Mouse (Mus musculus) brain, adult 2 months (tissue): ENCODE data around the gene Msrb3.

Experiments
- DNase-seq: peaks from one replicate; pipeline ENCODE4 v3.0.0; 2011; ENCODE audit warnings: low read depth, low spot score

Gene Msrb3

DNA sequence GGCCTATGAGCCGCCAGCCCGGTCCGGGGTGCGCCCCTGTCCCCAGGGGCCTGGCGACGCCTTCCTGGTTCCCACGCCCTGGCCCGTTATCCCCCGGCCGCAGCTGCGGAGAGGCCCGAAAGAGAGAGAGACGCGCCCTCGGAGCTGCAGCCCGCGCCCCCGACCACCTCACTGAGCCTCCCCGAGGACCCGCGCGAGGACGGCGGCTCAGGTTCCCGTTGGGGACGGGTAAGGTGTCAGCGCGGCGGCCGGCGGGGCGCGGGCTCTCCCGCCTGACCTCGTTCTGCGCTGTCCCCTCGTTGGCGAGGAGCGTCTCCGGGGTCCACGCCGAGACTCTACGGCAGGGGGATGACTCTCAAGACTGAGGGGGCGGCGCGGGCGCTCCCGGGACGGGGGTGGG, 544 bp downstream of the Msrb3 start:
- DNase-seq = no peak

DNA sequence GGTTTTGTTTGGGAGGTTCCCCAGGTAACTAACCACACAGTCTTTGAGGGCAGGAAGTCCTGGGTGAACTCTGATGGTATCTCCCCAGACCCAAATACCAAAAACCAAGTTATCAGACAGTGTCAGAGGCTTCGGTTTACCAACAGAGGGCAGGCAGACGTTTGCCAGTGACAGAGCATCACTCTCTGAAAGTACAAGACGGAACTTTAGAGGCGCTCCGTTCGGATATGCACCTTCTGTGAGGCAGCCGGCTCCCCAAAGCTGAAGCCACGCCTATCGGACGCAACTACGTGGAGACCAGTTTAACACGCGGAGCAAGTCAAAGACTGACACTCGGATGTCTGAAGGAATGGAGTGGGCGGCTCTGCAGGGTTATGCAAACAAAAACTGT, 3.0 kb downstream of the Msrb3 start:
- no peak for DNase-seq

DNA sequence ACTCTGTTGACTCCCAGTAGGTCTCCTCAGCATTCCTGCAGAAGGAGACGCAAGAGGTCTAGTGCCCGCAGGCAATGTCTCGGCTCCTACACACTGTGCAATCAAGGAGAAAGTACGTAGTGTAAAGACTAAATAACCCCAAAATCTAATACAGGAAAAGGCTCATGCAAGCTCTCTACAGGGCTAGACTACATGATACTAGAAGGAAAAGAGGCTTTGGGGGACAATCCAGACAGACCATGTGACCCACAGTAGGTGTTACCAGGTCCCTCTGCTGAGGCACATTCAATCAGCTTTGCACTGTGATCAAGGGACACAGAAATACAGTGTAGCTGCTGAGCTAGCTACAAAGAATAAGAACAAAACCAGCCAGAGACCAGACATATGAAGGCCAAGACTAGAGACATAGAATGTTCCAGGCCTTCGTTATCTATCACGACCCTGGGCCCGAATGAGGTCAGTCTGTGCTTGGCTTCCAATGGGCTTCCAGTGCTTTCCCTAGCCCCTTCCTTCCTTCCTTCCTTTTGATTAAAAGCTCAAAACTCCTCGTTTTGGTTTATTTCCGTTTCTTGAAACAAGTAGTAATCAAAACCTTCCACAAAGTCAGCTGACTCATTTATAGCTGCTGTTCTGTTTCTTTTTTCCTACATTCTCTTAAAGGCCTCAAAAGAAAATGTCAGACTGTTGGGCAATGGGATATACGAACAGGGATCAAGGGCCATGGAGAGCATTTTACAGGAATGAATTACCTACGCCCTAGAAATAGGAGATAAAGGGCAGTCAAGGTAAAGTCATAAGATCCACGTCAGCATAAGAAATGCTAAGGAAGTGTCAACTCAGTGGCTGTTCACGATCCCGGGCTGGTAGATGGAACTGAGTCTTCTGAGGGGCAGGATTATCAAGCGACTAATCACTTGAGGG, 3.7 kb downstream of the Msrb3 start:
- DNase-seq = no peak

- no peak for DNase-seq
These were observed 5.0 kb downstream of the Msrb3 start for GRCm38 (mm10) chr10:120893938-120894337.

- no peak for DNase-seq
These were observed 7.8 kb downstream of the Msrb3 start for GRCm38 (mm10) chr10:120891131-120891530.

DNA sequence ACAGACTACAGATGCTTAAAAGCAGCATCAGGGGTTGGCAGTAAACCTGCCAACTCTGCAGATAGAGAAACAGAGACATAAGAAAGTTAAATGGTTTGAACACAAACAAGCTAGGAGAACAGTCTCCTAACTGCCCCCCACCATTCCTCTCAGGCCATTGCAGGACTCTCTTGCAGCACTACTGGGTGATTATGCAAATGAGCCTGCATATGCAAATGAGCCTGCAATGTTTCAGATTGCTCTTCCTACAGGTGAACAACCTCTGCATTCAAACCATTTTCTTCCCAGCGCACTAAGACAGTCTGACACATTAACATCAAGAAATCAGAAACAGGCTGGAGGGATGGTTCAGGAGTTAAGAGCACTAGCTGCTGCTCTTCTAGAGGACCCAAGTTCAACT, 8.3 kb downstream of the Msrb3 start:
- no peak for DNase-seq

DNA sequence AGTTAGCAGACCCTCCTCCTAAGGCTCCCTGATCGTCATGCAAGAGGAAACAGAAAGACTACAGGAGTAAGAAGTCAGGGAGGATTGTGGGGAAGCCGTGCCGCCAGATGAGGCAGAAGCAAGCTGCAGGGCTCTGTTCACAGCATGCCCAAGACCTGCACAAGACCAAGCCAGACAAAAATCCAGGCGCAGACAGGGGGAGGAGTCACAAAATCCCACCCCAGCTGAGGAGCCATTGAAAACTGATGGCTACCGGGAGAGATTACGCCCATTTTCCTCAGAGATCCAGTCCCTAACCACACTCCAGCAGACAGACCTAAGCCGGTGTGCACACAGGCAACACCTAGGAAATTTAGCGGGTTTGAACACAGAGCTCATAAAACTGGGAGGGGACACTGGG, 10.4 kb downstream of the Msrb3 start:
- DNase-seq = no peak

- DNase-seq = no peak
These were observed 14.7 kb downstream of the Msrb3 start for GRCm38 (mm10) chr10:120884220-120884619.

DNA sequence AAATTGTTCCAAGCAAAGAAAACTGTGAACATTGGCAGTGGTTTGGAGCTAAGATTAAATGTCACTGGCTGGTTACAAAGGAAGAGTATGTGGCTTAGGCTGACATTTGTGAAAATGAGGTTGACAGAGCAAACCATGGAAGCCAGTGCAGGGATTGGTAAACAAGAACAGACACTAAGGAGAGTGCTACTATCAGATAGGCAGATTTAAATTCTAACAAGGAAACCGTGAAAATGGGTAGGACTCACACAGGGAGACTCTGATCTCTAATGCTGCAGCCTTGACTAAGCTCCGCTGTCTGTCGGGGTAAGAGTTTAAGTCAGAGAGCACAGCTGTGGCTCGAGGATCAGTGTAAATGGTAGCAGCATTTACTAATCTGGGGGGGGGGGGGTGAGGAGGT, 15.2 kb downstream of the Msrb3 start:
- DNase-seq = no peak

DNA sequence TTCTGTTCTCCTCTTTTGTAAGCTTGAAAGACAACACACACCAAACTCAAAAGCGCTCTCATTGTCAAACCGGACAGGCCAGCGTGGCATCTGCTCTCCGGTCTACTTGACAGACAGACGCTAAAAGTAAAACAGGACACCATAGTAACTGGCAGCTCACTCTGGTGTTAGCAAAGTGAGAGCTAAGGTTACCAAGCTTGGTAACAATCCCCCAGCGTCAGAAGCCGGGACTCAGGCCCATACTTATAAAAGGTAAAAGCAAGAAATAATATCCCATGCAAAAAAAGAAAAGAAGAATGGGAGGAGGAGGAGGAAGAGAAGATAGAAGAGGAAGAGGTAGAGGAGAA, 15.9 kb downstream of the Msrb3 start:
- DNase-seq = no peak

DNA sequence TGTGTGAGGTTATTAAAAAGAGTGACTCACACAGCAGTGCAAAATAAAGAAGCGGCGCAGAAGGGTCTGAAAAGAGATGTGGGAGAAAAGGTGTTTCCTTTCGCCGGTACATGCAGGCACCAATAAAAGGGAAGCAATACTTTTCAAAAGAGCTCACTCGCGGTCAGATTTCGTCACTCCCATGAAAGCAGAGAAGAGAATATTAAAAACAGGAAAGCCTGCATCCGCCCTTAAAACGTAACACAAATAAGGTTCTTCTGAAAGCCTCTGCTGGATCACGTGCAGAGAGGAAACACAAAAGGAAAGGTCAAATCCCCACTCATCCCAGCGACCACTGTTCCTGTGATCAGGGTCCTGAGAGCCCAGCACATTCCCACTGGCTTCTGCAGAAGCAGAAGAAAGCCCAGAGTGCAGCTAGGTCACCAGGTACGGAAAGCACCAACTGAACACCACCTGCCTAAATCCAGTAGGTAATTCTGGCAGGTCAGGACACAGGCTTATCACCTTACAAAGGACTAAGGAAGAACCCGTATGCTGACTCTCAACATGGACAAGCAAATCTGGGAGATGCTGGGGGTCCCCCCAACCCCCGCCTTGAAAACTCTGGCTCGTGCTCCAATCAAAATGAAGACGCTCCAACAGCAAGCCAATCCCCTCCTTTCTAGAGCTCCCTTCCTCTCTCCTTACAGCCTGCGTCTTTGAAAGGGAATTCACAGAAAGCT, 16.4 kb downstream of the Msrb3 start:
- peak; percentile 69 for DNase-seq

DNA sequence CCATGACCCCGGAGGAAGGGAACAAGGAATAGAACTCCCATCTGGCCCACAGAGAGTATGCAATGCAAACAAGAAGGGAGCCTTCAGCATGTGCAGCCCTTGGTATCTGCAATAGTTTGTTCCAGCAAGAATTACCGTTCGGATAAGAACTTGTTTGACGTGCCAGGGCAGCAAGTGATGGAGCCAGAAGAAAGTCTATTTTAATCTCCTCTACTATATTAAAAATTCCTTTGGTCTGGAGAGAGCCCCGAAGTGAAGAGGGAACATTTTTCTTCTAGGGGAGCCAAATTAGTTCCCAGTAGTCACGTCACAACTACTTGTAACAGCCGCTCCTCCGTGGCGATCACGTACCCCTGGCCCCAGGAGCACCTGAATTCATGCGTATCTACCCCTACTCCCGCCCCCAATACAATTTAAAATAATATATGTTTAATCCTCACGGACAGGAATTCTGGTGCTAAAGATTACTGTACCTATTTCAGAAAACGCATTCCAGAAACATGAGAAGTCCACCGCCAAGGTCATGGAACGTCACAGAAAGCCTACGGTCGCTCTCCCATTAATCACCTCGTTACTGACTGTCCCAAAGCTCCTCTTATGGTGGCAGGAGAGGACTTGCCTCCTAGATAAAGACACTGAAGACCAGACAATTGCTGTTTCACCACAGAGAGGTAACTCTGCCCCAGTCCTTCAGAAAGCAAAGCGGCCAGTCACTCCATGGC, 22.2 kb downstream of the Msrb3 start:
- DNase-seq = no peak

DNA sequence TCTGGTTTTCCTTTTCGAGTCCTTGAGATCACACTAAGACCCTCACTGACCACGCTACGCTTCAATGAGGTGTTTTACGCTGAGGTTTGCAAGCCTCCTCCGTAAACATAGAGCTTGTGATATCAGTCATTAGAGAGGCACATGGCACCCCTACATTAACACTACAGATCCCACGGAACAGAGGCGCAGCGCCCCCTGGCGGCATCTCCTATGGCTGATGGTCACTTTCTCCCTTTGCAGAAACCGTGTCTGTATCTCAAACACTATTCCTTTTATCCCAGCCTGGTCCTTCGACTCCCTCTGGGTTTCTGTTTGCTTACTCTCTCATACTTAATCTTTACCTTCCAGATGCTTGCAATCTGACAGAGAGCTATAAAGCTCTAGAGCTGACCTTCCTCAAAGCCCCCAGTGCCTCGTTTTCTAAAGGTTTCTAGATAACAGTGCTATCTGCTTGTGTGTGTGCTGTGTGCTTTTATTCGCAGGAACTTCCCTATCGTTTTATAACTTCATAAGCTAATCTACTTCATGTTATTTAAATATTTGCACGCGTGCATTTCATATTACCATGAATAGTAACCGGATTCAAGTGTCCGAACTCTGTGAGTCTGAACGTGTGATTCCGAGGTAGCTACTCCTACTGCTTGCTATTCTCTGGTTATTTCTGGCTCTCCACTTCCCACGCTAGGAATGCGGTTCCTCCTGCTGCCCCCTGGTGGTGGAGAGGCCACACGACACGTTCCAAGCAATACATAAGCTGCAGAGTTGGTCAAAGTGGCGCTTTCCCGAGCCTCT, 23.0 kb downstream of the Msrb3 start:
- DNase-seq = peak; percentile 88

GRCm38 (mm10) chr10:120874261-120874660, 24.6 kb downstream of the Msrb3 start:
- no peak for DNase-seq

DNA sequence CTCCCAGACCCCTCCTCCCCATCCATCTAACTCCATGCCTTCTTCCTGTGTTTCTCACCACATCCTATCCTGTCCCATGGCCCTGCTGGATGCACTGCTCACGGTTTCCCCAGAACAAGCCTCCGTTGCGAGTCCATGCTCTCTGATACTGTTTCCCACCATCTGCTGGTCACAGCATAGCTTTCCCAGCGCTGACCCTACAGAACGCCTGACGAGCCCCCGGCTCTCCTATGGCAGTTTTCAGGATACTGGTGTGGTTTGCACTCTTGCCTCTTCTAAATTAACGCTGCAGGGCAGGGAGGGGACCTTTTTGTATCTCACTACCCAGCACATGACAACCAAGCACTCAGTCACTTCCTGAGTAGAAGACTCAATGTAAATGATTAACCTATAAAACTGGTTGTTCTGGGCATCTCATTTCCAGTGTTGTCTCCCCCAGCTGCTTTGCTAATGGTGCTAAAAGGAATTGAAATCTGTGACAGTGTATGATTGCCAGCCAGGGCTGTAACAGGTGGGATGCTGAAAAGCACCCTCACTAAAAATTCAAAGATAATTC, 25.2 kb downstream of the Msrb3 start:
- no peak for DNase-seq

DNA sequence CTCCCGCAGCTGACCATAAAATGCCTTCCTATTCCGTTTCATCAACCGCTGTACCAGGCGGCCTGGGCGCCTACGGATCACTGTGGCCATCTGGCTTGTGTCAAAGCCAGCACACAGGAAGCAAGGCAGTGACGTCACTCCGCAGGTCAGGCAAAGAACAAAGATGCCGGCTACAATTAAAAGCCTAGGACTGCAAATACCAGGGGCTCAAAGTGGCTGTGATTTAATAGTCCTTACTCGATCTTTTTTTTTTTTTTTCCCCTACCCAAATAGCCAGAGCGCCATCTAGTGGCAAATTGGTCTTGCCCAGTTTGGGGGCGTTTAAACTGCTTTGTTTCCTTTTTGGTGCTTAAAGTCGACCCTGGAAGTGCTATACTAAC, 26.4 kb downstream of the Msrb3 start:
- DNase-seq = peak; percentile 65

DNA sequence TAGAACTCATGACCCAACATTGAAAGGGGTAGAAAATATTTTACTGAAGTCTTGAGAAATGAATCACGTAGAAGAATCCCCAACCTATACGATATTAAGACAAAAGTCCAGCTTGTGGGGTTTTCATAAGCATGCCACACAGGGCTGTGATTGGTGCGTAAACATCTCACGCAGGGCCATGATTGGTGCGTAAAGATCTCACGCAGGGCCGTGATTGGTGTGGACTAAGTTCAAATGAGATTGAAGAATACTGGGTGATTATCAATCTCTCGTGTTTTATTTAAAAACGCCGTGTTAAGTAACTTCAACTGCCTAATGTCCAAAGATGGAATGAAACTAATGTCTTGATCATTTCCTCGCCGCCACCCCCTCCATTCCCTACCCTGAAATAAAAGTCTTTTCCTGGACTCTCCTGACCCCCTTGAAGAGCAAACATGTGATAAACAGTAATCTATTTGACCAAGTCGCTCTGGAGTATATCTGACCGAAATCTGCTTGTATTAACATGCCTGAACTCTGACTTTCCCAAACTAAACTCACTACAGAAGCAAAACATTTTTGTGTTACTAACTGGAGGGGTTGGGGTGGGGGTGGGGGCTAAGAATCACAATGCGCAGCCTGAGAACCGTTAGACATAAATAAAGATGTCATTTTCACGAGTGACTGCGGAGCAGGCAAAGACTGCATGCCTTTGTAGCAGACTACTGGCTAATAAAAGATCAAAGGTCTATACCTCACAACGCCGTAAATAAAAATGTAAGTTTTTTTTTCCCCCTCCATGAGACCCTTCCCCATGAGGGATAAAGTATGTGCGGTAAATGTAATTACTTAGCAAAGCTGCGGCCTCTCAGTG, 27.0 kb downstream of the Msrb3 start:
- no peak for DNase-seq

DNA sequence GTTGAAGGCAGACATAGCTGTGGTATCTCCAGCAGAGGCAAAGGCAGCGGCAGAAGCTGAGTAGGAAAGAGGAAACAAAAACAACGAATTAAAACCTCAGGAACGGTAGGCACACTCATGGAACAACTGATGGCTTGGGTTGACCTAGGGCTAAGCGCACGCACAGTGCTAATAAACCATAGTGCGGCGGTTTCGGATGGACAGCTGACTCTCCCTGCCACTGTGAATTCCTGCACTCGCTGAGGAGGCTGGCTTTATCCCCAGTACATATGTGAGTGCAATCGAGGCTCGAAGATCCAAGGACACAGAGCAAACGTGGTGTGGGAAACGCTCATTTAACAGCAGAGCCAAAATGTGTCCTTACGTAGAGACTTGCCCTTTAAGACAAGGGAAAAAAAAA, 27.8 kb downstream of the Msrb3 start:
- DNase-seq = no peak

DNA sequence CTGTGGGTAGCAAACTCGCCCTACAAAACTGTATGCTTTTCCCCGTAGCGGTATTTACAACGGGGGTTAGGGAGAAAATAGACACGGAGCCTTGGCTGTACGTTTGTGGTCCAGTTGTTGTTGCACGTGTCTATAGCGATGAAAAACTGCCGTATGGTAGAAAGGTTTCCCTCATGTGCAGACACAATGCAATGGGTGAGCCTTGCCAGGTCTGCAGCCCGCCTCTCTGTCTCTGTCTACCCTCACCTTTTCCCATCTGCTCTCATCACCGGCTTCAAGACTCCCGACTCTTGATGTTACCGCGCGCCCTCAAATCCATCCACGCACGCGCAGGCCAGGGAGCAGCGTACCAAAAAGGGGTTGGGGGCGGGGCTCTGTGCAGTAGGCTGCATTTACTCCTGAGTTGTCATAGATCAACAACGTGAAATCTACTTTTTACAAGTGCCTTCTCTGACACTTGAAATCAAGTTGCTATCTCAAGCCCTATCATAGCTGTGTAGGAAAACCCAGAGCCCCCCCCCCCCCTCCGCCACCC, 29.6 kb downstream of the Msrb3 start:
- no peak for DNase-seq

DNA sequence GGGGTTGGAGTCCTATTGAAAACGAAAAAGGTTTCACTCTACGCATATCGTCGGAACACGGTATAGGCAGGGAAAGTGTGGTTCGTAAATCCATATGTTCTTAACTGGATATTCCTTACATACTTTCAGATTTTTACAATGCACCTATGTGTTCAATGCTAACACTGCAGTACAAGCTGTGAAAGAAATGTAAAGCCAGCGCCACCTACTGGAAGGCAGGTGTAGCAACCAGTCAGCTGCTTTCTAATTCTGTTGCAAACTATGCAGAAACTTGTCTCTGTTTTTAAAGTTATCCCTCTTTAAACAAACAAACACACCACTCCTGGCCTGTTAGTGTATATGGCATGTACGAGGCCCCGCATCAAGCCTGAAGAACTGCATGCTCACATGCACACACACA, 34.5 kb downstream of the Msrb3 start:
- peak; percentile 79 for DNase-seq
